Mouse (Mus musculus) adrenal gland, postnatal 14 days (tissue): ENCODE measurements at regions not wholly inside any gene's neighbourhood (a gene's known extent, or its start where the extent isn't known, plus 50 kb on each side); places are given as distances from the start of the nearest gene placed in this dataset.

Experiments
- DNase-seq: peaks from one replicate; pipeline ENCODE4 v3.0.0; 2021; ENCODE audit warnings: mixed read lengths

GRCm38 (mm10) chr7:67429008-67429873 lies 56.6 kb upstream of the Mef2a start:
- no peak for DNase-seq

DNA sequence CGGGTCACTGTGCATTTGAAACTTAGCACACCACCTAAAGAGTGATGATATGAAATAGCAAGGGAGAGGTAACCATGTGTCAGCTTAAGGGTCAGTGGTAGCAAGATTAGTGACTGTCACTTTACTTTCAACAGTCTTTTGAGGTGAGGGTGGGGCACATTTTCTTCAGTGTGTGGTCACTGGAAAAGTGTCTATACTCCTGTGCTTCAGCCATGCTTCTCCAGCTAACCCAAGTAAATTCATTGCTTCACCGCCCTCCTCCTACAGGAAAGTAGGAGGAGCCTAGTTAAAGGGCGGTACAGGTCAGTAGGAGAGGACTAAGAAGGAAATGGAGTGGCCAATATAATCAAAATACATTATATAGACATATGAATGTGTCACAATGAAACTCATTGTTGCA lies 55.7 kb upstream of the Mef2a start:
- no peak for DNase-seq

DNA sequence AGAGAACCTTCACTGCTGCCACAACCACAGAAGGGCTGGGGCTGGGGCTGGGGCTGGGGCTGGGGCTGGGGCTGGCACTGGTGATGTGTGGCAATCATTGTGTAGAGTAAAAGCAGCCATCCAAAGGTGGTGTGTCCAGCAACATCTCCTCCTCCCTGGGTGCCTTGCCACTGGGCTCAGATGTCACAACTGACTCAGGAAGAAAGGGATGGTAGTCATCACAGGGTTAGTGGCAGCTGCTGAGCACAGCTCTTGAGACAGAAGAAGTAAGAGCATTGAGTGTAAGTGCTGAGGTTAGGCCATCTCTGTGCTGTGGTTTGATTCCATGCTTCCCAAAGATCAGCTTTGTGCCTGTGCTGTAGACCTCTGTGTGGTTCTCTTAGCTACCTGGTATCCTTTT lies 53.4 kb upstream of the Mef2a start:
- no peak for DNase-seq

DNA sequence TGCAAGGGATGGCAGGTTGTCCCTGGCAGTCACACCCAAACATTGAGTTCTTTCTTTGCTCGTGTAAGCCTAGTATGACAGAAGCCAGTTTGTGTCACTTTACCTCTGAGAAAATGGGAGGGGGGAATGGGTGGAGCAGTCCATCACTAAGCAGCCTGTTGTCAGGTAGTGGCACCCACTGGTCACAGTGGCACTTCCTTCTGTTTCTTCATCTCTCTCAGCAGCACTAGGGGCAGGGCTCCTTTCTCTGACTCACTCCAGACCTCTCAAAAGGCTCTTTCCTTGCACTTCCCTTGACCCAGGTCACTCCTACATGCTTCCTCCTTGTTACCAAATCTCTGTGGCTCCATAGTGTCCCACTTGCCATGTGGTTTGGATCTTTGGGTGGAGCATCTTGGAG lies 52.9 kb upstream of the Mef2a start:
- DNase-seq = peak; percentile 11

DNA sequence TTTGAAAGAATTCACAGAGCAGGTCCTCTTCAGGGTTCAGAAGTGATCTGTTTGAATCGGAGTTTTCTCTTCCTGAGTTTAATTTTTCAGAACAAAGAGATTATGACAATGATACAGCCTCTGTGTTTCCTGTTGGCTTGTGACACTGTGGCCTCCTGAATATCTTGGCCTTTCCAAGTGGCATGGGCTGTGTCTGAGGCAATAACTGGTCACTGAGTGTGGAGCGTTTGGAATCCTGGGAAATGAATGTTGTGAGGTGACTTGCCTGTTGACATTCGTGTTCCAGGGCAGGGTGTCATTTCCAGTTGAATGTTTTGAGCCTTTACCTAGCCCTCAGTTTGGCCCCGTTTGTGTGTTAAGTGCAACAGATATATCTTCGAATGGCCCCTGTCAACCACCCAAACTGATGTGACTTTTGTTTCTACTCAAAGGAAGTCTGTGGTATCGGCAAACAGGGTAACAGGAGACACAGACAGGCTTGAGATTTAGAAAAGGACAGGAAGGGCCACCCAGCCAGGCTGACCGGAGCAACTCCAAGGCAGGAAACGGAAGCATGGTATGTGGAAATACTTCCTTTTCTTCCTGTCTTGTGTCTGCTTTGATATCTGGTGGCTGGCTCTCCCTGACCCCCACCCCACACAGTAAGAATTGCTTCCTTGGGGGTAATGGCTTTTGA lies 52.3 kb upstream of the Mef2a start:
- DNase-seq = peak; percentile 38
